Mouse (Mus musculus): ENCODE results near the gene Ptgis. TPM values are rescaled to one million over a fixed set of nuclear protein-coding genes. Genes with fewer than 3 reads are reported as not detected.
A peak's percentile ranks its signal among the peaks of the same experiment; 100 is the strongest.

The Ptgis gene
- polyA plus RNA-seq, 1 experiment from 2014 or later, result 9.1 TPM

- Histone ChIP-seq H3K4me2 (replicated peaks) (no peak overlapping the region), H3K27me3 (peaks cover 14% of the 10 kb centered on the region), H3K27ac (no peak overlapping the region), H3K4me3 (no peak overlapping the region), H3K9me3 (replicated peaks) (peaks cover 7% of the 10 kb centered on the region; the same call in 1 of the 2 replicates), H3K4me1 (peaks cover 20% of the 10 kb centered on the region), H3K9ac (no peak overlapping the region), H3K36me3 (no peaks in the 10 kb centered on the region)
- 87% methylated on average over 4 of the region's 4 CpGs for WGBS
- ATAC-seq (ENCODE audit: low FRiP score), result no peak
These were observed 3.6 kb upstream of the Ptgis start for GRCm38 (mm10) chr2:167243831-167244563.

DNA sequence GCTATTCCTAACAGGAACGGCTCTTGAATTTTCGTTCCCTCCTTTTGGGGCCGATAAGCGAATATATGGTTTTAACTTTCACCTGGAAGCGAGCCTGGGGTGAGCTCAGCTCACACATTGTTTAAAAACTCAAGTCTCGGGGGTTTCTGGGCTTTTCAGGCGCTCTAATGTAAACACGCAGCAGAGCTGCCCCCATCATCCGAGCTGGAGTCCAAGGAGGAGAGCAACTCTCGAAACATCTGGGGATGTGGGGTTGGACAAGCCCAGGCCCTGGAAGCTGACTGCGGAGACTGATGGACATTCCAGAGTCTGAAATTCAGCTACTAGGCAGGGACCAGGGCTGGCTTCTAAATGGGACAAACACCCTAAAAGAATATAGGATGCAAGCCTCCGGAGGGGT is 1.1 kb downstream of the Ptgis start:
- H3K36me3 ChIP-seq, result no peaks in the 10 kb centered on the region
- peak overlapping the region; percentile 87 for H3K4me2 ChIP-seq (replicated peaks)
- no peak for ATAC-seq (ENCODE audit: low FRiP score)
- peaks cover 20% of the 10 kb centered on the region for H3K27me3 ChIP-seq
- H3K4me3 ChIP-seq, result peak overlapping the region; percentile 46
- no peak overlapping the region for H3K27ac ChIP-seq
- no peaks in the 10 kb centered on the region for H3K9me3 ChIP-seq (replicated peaks)
- 29% methylated on average over 12 of the region's 12 CpGs for WGBS
- no peak overlapping the region for H3K9ac ChIP-seq
- H3K4me1 ChIP-seq, result peaks cover 14% of the 10 kb centered on the region

- WGBS, result 80% methylated on average over 9 of the region's 9 CpGs
- H3K27me3 ChIP-seq, result peaks cover 20% of the 10 kb centered on the region
- H3K9me3 ChIP-seq (replicated peaks), result no peaks in the 10 kb centered on the region
- no peak overlapping the region for H3K4me2 ChIP-seq (replicated peaks)
- H3K9ac ChIP-seq, result no peak overlapping the region
- no peaks in the 10 kb centered on the region for H3K36me3 ChIP-seq
- H3K4me1 ChIP-seq, result peaks cover 18% of the 10 kb centered on the region
- H3K4me3 ChIP-seq, result no peak overlapping the region
- H3K27ac ChIP-seq, result no peak overlapping the region
- ATAC-seq (ENCODE audit: low FRiP score), result no peak
These were observed 3.2 kb downstream of the Ptgis start for GRCm38 (mm10) chr2:167237224-167237623.

- ATAC-seq (ENCODE audit: low FRiP score), result no peak
- no peak overlapping the region for H3K27ac ChIP-seq
- WGBS, result 93% methylated on average over 4 of the region's 4 CpGs
These were observed 4.2 kb downstream of the Ptgis start for GRCm38 (mm10) chr2:167236174-167236573.

DNA sequence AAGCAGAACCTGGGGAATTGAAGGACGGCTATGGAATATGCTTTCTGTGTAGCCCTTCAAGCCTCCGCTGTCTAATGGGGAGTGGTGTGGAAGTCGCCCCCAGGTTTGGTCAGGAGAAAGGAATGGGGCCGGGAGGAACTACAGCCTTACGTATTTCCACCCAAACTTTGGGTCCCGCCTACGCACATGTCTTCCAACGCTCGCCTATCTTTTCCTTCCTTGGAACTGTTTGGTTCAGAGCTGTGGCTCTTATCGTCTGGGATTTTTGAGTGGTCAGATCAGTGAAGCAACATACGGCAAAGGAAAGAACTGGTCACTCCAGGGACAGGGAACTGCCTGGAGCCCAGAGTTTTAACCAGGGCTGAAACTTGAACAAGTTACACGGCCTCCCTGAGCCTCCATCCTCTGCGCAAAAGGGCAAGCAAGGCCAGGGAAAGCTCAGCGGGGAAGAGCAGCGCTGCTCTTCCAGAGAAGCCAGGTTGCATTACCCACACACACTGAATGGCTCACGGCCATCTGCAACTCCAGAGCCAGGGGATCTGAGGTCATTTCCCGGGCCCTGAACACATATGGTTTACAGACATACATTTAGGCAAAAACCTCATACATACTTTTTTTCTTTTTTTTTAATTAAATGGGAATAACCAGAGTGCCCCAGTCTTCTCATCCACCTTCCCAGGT is 4.9 kb downstream of the Ptgis start:
- H3K27me3 ChIP-seq, result peaks cover 19% of the 10 kb centered on the region
- H3K4me3 ChIP-seq, result no peak overlapping the region
- no peaks in the 10 kb centered on the region for H3K9me3 ChIP-seq (replicated peaks)
- no peaks in the 10 kb centered on the region for H3K36me3 ChIP-seq
- H3K27ac ChIP-seq, result no peak overlapping the region
- no peak for ATAC-seq (ENCODE audit: low FRiP score)
- no peak overlapping the region for H3K4me2 ChIP-seq (replicated peaks)
- H3K4me1 ChIP-seq, result peaks cover 15% of the 10 kb centered on the region
- 72% methylated on average over 17 of the region's 17 CpGs for WGBS
- no peak overlapping the region for H3K9ac ChIP-seq

More at GRCm38 (mm10) chr2:167236174-167236573, 4.2 kb downstream of the Ptgis start:
- Histone ChIP-seq H3K9me3 (replicated peaks) (no peaks in the 10 kb centered on the region), H3K27me3 (peaks cover 20% of the 10 kb centered on the region), H3K36me3 (no peaks in the 10 kb centered on the region), H3K4me3 (no peak overlapping the region), H3K4me1 (peaks cover 18% of the 10 kb centered on the region), H3K9ac (no peak overlapping the region), H3K4me2 (replicated peaks) (no peak overlapping the region)

- 61% methylated on average over 14 of the region's 14 CpGs for WGBS
- peaks cover 4% of the 10 kb centered on the region for H3K27me3 ChIP-seq
- ATAC-seq (ENCODE audit: low FRiP score), result no peak
- no peak overlapping the region for H3K4me2 ChIP-seq (replicated peaks)
- no peak overlapping the region for H3K9ac ChIP-seq
- H3K27ac ChIP-seq, result no peak overlapping the region
- no peak overlapping the region for H3K4me3 ChIP-seq
- H3K9me3 ChIP-seq (replicated peaks), result no peaks in the 10 kb centered on the region
- H3K4me1 ChIP-seq, result peaks cover 4% of the 10 kb centered on the region; the same call in 1 of the 2 replicates
- H3K36me3 ChIP-seq, result no peaks in the 10 kb centered on the region
These were observed 6.6 kb downstream of the Ptgis start for GRCm38 (mm10) chr2:167233771-167234170.

DNA sequence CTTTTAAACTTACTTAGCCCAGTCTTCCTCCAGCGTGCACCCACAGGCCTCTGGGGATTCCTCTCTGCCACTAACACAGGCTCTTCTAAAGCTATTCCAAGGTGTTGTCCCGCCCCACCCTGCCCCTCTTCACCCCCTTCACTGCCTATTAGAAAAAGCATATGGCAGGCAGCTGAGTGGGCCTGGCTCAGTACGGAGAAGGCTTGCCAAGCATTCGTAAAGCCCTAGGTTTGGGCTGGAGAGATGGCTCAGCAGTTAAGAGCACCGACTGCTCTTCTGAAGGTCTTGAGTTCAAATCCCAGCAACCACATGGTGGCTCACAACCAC is 7.4 kb downstream of the Ptgis start:
- Histone ChIP-seq H3K36me3 (no peaks in the 10 kb centered on the region), H3K9ac (no peak overlapping the region), H3K4me1 (peaks cover 4% of the 10 kb centered on the region; the same call in 1 of the 2 replicates), H3K4me3 (no peak overlapping the region), H3K9me3 (replicated peaks) (no peaks in the 10 kb centered on the region), H3K4me2 (replicated peaks) (no peak overlapping the region), H3K27ac (no peak overlapping the region), H3K27me3 (no peaks in the 10 kb centered on the region; the same call in 1 of the 2 replicates)
- WGBS, result 77% methylated on average over 5 of the region's 5 CpGs
- no peak for ATAC-seq (ENCODE audit: low FRiP score)

GRCm38 (mm10) chr2:167232132-167233008 is 8.0 kb downstream of the Ptgis start:
- WGBS, result 53% methylated on average over 14 of the region's 14 CpGs
- no peak overlapping the region for H3K9ac ChIP-seq

GRCm38 (mm10) chr2:167230554-167230953 is 9.8 kb downstream of the Ptgis start:
- H3K9ac ChIP-seq, result no peak overlapping the region
- peak overlapping the region; percentile 2; the same call in 1 of the 2 replicates for H3K4me2 ChIP-seq (replicated peaks)
- peaks cover 4% of the 10 kb centered on the region; the same call in 1 of the 2 replicates for H3K4me1 ChIP-seq
- no peak for ATAC-seq (ENCODE audit: low FRiP score)
- H3K4me3 ChIP-seq, result no peak overlapping the region
- 14% methylated on average over 15 of the region's 15 CpGs for WGBS
- no peak overlapping the region for H3K27ac ChIP-seq
- H3K9me3 ChIP-seq (replicated peaks), result no peaks in the 10 kb centered on the region
- no peaks in the 10 kb centered on the region; the same call in 1 of the 2 replicates for H3K27me3 ChIP-seq
- no peaks in the 10 kb centered on the region for H3K36me3 ChIP-seq

More at GRCm38 (mm10) chr2:167232132-167233008, 8.0 kb downstream of the Ptgis start:
- ATAC-seq (ENCODE audit: low FRiP score), result no peak
- no peak overlapping the region for H3K4me2 ChIP-seq (replicated peaks)
- H3K4me3 ChIP-seq, result no peak overlapping the region
- H3K27ac ChIP-seq, result no peak overlapping the region
- peaks cover 4% of the 10 kb centered on the region; the same call in 1 of the 2 replicates for H3K4me1 ChIP-seq
- H3K9me3 ChIP-seq (replicated peaks), result no peaks in the 10 kb centered on the region
- no peaks in the 10 kb centered on the region; the same call in 1 of the 2 replicates for H3K27me3 ChIP-seq
- no peaks in the 10 kb centered on the region for H3K36me3 ChIP-seq

GRCm38 (mm10) chr2:167224937-167225336 is 15.5 kb downstream of the Ptgis start:
- no peaks in the 10 kb centered on the region; the same call in 1 of the 2 replicates for H3K27me3 ChIP-seq
- no peaks in the 10 kb centered on the region for H3K9me3 ChIP-seq (replicated peaks)
- no peak overlapping the region for H3K4me2 ChIP-seq (replicated peaks)
- ATAC-seq (ENCODE audit: low FRiP score), result no peak
- no peaks in the 10 kb centered on the region for H3K4me1 ChIP-seq
- no peak overlapping the region for H3K9ac ChIP-seq
- no peaks in the 10 kb centered on the region for H3K36me3 ChIP-seq
- H3K27ac ChIP-seq, result no peak overlapping the region
- 86% methylated on average over 7 of the region's 7 CpGs for WGBS
- H3K4me3 ChIP-seq, result no peak overlapping the region

- H3K27ac ChIP-seq, result no peak overlapping the region
- no peak overlapping the region for H3K9ac ChIP-seq
- H3K27me3 ChIP-seq, result no peaks in the 10 kb centered on the region; the same call in 1 of the 2 replicates
- H3K4me2 ChIP-seq (replicated peaks), result no peak overlapping the region
- H3K4me3 ChIP-seq, result no peak overlapping the region
- no peaks in the 10 kb centered on the region for H3K4me1 ChIP-seq
- H3K36me3 ChIP-seq, result no peaks in the 10 kb centered on the region
- no peak for ATAC-seq (ENCODE audit: low FRiP score)
- WGBS, result 90% methylated on average over 6 of the region's 6 CpGs
- H3K9me3 ChIP-seq (replicated peaks), result no peaks in the 10 kb centered on the region
These were observed 16.2 kb downstream of the Ptgis start for GRCm38 (mm10) chr2:167224194-167224593.

DNA sequence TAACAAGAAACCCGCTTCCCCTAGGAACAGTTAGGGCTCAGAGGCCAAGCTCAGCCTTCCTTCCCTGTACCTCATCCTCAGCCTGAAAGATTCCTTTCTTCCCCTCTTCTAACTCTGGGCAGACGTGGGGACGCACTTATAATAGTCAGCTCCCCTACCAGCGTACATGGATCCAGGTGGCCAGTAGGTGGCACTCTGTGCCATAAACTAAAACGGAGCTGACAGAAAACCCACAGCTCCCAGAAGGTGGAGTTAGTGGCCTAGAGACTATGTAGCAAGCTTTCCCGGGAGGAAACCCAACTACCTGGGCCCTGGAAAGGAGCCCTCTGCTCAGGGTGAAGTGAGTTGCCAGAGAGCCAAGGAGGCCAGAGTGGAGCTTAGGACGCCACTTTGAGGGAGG is 18.3 kb downstream of the Ptgis start:
- no peak; the same call in 1 of the 2 replicates for ATAC-seq (ENCODE audit: low FRiP score)
- 29% methylated on average over 7 of the region's 7 CpGs for WGBS
- Histone ChIP-seq H3K4me3 (no peak overlapping the region), H3K36me3 (no peaks in the 10 kb centered on the region), H3K4me2 (replicated peaks) (no peak overlapping the region), H3K27ac (no peak overlapping the region), H3K27me3 (no peaks in the 10 kb centered on the region; the same call in 1 of the 2 replicates), H3K9ac (no peak overlapping the region), H3K9me3 (replicated peaks) (no peaks in the 10 kb centered on the region), H3K4me1 (no peaks in the 10 kb centered on the region)
